Mouse (Mus musculus): ENCODE data around the gene Pogz.

Gene Pogz

DNA sequence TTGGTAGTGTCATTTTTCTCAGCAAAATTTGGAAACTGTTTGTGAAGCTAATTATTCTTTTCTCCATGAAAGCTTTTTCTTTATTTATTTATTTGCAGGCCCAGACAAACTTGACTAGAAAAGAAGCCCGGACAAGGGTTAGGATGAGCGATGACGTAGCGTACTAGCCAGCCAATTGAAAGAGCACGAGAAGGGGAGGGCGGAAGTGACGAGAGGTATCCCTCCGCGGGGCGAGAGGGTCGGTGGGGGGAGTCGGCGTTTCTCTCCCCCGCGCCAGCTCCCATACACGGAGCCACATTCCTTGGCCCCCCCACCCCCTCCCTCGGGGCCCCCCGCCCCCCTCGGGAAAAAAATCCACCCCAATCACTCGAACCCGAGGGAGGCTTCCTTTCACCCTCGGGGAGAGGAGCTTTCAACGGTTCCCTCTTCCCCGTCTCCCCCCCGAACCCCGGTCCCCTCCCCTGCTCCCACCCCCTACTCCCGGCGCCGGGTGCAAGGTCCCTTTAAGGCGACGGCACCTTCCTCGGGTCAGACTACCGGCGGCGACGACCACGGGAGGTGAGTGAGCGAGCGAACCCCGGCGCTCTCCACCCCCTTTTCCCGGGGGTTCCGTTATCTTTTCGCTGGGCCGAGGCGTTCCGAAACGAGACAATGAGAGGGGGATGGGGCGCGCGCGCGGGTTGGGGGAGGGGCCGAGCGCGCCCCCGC, at the start of gene Pogz:
TSS of gene Pogz (plus strand) at position 385 of the 708 bp plus-strand sequence.
- peak; percentile 99 for DNase-seq (ENCODE audit: low spot score)

GRCm38 (mm10) chr3:94789071-94789470, 48.3 kb upstream of the Pogz start:
- DNase-seq (ENCODE audit: low spot score) = no peak

DNA sequence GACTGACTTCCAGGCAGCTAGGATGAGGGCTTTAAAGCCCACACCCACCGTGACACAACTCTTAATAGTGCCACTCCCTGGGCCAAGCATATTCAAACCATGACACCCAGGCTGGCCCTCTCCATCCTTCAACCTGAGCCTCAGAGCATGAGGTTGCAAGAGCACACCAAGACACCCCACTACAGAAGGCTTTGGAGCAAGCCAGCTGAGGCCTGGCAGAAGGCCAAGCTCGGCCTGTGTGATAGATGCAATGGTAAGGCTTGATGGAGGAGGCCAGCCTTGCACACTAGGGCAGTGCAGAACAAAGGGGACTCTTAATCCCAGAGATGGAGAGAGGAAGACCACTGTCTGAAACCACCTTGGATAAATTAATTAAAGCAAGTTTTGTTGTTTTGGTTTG, 47.9 kb upstream of the Pogz start:
- no peak for DNase-seq (ENCODE audit: low spot score)

DNA sequence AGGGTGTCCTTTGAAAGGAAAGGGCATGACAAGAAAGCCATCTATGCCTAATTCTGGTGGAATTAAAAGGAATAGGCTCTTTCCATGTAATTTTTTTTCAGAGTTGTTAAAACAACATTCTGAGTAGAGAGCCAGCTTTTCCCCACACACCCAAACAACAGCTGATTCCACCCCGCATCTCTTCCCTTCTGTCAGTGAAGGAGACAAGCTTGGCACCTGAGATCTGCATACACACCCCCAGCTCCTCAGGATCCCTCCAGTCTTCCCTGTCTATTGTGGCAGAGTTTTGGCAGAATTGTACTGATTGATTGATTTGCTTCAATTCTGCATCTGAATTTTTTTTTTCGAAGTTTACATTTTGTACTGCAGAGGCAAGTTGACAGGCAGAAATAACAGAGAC, 45.1 kb upstream of the Pogz start:
- no peak for DNase-seq (ENCODE audit: low spot score)

DNA sequence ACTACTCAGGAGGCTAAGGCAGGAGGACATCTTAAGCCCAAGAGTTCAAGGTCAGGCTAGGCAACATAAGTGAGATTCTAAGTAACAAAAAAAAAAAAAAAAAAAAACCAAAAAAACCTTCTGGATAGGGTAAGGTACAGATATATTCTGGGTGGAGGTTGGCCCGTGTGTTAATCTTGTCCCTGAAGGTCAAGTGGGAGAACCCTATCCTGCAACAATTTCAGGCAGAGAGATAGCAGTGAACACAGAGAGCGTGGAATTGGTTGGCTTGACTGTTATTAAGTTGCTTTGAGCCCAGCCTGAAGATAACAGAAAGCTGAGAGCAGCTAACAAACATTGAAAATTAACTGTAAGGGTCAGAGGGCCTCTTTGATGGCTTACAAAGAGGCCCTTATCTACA, 43.7 kb upstream of the Pogz start:
- DNase-seq (ENCODE audit: low spot score) = no peak

- DNase-seq (ENCODE audit: low spot score) = peak; percentile 23
Observed at GRCm38 (mm10) chr3:94794359-94794758, 43.0 kb upstream of the Pogz start.

DNA sequence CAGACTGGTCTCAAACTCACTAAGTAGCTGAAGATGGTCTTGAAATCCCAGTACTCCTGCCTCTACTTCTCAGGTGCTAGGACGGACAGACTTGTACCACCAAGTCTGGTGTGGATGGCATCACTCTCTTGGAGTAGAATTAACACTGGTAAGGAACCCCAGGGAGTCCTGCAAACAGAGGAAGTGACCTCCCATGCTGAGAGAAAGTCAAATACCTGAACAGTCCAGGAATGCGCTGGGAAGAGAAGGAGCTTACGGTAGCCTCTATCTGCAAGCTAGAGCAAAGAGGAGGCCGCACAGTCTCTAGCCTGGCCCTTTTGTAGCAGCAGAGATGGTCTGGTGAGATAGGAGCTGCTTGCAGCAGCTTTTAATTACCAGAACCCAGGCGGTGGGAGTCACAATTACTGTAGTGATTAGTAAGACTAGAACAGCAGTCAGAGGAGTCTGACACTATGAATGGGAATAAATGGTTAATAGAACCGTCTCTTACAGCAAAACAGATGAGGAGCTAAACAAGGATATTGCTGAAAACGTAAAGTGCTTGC, 41.7 kb upstream of the Pogz start:
- DNase-seq (ENCODE audit: low spot score) = no peak

DNA sequence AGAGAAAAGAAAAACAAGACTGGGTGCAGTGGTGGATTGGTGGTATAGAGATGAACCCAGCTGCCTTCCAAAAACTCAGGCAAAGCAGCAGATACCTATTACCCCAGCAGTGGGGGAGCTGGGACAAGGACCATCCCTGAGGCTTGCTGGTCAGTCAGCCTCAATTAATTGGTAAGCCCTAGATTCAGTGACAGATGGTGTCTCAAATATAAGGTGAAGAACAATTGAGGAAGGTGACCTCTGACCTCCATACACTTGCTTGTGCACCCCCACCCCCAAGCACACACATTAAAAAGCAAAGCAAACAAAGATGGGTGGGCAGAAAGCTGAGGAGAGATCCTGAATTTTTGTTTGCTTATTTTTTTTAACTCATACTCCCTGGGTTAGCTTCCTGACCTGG, 41.2 kb upstream of the Pogz start:
- peak; percentile 33 for DNase-seq (ENCODE audit: low spot score)

DNA sequence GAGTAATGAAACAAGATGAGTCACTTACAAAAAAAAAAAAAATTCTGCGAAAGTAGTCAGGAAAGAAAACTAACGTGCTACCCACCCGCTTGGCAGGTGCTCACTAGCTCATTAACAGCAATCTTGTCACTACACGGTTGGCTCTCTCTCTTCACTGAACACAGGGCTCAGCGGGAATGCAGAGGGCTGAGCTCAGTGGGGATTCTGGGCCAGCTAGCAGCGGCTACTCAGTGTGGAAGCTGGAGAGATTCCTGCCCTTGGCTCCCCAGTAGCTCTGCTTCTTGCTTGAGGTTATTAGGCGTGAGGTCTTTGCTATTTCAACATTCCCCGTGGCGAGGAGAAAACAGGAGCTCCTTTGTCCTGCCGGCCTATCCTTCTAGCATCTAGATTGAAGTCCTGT, 33.2 kb upstream of the Pogz start:
- DNase-seq (ENCODE audit: low spot score) = peak; percentile 42

DNA sequence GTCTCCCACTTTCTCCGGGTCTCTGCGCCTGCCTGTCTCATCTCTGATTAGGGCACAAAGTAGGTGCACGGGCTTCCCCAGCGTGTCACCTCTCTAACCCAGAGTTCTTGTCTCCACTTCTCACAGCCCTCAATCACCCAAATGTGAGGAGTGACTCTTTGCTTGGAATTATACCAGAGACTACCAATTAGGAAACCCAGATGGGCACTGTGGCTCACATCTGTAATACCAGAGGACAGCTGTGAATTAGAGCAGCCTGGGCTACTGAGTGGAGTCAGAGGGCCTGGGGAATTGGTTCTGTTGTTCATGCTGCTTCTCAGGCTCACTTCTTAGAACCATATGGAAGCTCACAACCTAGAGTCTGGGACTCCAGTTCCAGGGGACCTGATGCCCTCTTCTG, 32.4 kb upstream of the Pogz start:
- DNase-seq (ENCODE audit: low spot score) = no peak

DNA sequence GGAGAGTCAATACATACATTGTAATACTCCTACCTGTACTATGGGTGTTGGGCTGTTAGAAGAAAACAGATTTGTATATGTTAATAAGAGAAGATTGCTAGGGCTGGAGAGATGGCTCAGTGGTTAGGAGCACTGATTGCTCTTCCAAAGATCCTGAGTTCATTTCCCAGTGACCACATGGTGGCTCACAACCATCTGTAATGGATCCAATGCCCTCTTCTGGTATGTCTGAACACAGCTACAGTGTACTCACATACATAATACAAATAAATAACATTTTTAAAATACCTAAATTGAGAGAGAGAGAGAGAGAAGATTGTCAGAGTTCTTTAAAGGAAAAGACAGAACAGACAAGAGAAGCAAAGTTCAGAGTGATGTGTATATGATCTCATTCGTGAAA, 29.1 kb upstream of the Pogz start:
- no peak for DNase-seq (ENCODE audit: low spot score)

DNA sequence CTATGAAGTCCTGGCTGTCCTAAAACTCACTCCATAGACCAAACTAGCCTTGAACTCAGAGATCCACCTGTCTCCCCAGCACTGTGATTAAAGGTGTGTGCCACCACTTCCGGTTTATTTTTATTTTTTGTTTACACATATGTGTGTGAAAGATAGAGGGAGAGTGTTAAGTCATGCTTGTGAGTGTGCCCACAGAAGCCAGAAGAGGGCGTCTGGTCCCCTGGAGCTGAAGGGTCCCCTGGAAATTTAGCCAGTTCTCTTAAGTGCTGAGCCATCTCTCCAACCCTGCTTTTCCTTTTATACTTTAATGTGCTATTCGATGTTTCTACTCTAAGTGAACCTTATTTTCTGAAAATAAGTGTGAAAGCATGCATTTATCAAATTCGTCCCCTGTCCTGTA, 25.7 kb upstream of the Pogz start:
- peak; percentile 59 for DNase-seq (ENCODE audit: low spot score)

DNA sequence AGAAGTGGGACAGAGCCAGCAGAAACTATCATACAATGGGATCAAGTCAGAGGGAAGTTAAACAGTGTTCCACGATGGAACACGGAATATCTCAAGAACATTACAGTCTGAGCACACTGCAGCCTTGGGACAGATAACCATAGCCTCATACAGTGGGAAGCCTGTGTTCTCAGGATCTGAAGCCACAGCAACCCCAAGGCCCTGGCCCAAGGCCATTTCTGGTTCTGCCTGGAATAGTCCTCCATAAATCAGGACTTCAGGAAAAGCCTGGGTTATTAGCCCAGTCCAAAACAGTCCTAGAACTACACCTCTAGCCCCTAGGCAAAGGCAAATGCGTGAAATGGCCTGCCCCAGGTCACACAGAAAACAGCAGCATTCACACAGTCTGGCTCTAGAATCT, 23.7 kb upstream of the Pogz start:
- DNase-seq (ENCODE audit: low spot score) = no peak

DNA sequence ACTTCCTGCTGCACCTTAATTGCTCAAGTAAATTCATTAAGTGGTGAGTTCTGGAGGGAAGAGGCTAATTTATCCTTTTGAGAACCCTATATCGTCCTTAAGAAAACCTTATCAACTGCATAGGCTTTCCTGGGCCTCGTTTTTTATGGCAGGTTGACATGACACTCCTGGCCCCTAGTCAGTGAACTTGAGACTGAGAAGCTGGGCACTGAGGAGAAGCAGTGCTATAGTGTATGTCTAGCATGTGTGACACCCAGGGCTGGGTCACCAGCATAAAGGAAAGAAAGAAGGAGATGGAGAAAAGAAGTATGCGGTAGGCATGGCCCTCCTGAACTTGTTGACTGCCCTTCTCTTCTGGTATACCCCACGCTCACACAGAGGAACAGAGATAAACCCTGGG, 23.3 kb upstream of the Pogz start:
- no peak for DNase-seq (ENCODE audit: low spot score)

- DNase-seq (ENCODE audit: low spot score) = no peak
Observed at GRCm38 (mm10) chr3:94814663-94815062, 22.7 kb upstream of the Pogz start.

DNA sequence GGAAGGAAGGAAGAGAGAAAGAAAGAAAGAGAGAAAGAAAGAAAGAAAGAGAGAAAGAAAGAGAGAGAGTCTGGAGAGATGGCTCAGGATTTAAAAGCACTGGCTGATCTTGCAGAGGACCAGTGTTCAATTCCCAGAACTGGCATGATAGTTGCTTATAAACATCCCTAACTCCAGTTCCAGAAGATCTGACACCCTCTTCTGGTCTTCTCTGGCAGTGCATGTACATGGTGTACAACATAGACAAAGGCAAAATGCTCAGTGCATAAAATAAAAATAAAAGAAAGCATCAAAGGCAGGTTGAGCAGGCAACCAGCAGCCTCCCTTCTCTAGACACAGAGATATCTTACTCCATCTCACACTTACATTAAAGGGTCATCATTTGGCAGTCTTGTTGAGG, 21.8 kb upstream of the Pogz start:
- DNase-seq (ENCODE audit: low spot score) = no peak

DNA sequence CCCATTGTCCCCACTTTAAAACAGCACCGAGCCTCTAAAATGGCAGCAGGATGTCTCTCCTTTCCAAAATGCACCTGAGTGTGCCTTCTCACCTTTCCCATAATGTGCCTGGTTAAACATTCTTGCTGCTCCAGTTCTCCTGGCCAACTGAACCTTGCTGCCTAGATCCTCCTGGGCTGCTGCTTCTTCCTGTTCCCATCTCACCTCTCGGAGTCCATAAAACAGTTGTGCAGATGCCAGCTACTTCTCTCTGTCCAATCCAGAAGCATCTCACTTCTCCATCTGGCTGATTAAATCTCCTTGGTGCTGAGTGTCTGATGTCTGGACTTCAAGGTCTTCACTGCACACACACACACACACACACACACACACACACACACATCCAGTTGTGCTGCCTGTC, 19.6 kb upstream of the Pogz start:
- DNase-seq (ENCODE audit: low spot score) = no peak

DNA sequence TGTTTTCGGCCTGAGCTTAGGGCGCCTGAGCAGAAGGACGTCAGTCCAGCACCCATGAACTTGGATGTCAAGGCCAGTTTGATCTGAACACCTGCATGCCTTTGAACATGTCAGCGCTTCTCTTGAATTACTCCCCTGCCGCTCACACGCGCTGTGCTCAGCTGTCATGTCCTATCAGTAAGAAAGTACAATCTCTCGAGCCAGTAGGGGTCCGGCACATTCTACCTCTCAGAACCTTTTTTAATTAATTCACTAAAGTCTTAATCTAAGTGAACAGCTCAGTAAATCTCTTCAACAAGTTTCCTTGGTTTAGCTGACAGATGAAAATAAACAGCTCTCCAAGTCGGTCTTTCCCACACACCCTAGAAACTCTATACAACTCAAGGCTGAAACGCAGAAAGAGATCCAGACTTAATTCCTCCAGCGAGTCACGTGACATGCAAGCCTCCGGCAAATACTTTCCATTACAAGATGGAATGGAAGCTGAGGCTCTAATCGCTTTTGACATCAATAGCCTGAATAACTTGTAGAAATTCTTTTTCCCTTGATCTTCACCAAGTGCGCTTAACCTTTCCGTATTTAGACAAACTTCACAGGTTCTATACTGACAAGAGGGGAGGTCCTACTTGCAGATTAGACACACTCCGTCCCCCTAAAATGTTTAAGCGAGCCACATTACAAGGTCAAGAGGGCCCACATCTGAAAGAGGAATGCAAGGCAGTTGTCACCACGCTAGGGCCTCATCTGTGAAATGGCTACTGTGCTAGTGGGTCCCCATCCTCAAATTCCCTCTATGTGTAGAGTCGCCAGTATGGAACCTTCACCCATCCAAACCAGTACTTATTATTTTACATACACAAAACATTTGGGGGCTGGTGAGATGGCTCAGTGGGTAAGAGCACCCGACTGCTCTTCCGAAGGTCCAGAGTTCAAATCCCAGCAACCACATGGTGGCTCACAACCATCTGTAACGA, 17.6 kb upstream of the Pogz start:
- peak; percentile 42 for DNase-seq (ENCODE audit: low spot score)

- DNase-seq (ENCODE audit: low spot score) = peak; percentile 88
Observed at GRCm38 (mm10) chr3:94821008-94821638, 16.2 kb upstream of the Pogz start.

- DNase-seq (ENCODE audit: low spot score) = no peak
Observed at GRCm38 (mm10) chr3:94822082-94822481, 15.3 kb upstream of the Pogz start.

DNA sequence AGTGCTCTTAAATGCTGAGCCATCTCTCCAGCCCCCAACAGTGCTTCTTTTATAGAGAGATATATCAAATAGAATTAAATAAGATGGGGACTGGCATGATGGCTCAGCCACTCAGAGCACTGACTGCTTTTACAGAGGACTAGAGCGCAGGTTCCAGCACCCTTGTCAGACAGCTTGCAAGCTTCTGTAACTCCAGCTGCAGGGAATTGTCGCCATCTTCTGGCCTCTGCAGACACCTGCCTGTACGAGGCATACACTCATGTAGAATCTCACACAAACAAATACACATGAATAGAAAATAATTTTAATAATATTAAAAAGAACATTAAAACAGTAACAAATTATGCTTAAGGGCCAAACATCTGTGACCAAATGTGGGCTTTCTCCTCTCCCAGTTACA, 13.3 kb upstream of the Pogz start:
- no peak for DNase-seq (ENCODE audit: low spot score)

DNA sequence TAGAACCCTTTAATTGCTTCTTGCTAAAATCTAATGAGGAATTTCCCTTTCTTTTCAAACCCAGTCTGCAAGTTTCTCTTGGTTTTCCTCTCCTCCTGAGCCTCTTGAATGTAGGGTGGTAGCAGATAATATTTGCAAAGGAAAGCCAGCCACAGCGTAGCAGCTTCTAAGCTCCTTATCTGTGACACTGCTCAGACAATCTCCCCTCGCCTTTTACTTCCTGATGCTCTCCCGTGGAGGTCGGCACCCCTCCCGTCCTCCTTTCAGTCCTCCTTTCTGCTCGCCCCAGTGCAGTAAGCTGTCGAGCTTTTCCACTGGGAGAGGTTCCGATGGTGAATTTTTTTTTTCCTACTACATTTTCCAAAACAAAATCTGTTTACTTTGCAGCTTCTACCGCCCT, 5.3 kb upstream of the Pogz start:
- no peak for DNase-seq (ENCODE audit: low spot score)

DNA sequence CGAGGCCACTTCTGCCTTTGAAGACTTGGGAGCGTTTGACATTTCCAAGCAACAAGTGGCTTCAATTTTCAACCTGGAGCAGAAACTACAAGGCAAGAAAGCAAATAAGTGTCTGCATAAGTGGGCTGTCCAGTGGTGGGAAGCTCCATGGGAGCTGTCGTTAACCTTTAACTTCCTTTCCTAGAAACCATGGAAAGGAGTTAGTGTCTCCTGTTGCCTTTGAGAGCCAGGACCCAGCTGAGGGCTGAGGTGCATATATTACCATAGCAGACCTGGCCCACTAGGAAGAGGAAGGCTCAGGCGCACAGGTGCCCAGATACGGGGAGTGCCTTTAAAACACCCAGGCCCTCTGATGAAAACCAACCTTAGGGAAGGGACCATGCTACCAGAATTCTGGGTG, 4.7 kb upstream of the Pogz start:
- DNase-seq (ENCODE audit: low spot score) = no peak

Measured in embryo, embryonic 10.5 days (tissue).